Mouse (Mus musculus) erythroblast, embryonic 14.5 days (primary cell): ENCODE measurements around the gene Sall2.

Experiments
- GATA1 ChIP-seq: IDR thresholded peaks from 2 replicates; pipeline ENCODE4 v1.6.1; 2012; ENCODE audit warnings: low read length, inconsistent platforms, mixed read lengths
- TAL1 ChIP-seq: IDR thresholded peaks from 3 replicates; pipeline ENCODE4 v1.6.1; 2012; ENCODE audit warnings: low read length, inconsistent platforms, mixed read lengths

DNA sequence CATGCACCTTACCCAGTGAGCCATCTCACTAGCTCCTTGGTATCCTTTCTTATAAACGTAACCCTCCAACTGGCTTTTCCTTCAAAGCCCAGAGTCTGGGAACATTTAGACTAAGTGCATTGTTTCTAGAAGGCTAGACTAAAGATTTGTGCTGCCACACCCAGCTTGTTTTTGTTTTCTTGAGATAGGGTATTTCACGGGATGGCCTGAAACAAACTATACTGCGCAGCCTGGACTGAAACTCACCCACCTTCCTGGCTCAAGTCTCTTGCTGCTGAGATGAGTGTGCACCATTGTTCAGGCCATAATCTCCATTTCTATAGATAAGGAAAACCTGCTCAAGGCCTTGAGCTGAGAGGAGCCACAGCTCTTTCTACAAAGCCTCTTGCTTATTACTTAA is 44.4 kb downstream of the Sall2 start:
- TF ChIP-seq TAL1 (no peak), GATA1 (no peak)
